Mouse (Mus musculus): ENCODE data around the gene Usp51. TPM values are rescaled to one million over a fixed set of nuclear protein-coding genes. Genes with fewer than 3 reads are reported as not detected.
A peak's percentile ranks its signal among the peaks of the same experiment; 100 is the strongest.
"Not testable (repeated sequence)": the region's sequence is repeated elsewhere in the genome, so short reads cannot be mapped to it uniquely, and the experiment has no call there.

Gene Usp51
- polyA plus RNA-seq, 1 experiment from 2014 or later, result 0.41 TPM

- 20% methylated on average over 9 of the region's 9 CpGs for WGBS
- H3K36me3 ChIP-seq (ENCODE audit: control insufficient read depth, insufficient read depth), result no peaks in the 10 kb centered on the region
- H3K9ac ChIP-seq (ENCODE audit: low read length), result peak overlapping the region; percentile 41; the same call in 1 of the 2 replicates
- ATAC-seq (replicated peaks; ENCODE audit: extremely low read depth, insufficient read depth, low FRiP score), result no peak
- no peaks in the 10 kb centered on the region for H3K4me1 ChIP-seq (ENCODE audit: control insufficient read depth, insufficient read depth, low read length)
- no peaks in the 10 kb centered on the region for H3K9me3 ChIP-seq (replicated peaks; ENCODE audit: control insufficient read depth, low read length)
- peak overlapping the region; percentile 68 for H3K4me3 ChIP-seq (ENCODE audit: low read length)
- H3K27ac ChIP-seq (ENCODE audit: low read length), result no peak overlapping the region
- H3K4me2 ChIP-seq (ENCODE audit: low read depth, low read length), result peak overlapping the region; percentile 77
- H3K27me3 ChIP-seq (ENCODE audit: control insufficient read depth, insufficient read depth, low read length), result peaks cover 2% of the 10 kb centered on the region; the same call in 1 of the 2 replicates
These were observed 1.4 kb downstream of the Usp51 start for GRCm38 (mm10) chrX:153007685-153008047.

DNA sequence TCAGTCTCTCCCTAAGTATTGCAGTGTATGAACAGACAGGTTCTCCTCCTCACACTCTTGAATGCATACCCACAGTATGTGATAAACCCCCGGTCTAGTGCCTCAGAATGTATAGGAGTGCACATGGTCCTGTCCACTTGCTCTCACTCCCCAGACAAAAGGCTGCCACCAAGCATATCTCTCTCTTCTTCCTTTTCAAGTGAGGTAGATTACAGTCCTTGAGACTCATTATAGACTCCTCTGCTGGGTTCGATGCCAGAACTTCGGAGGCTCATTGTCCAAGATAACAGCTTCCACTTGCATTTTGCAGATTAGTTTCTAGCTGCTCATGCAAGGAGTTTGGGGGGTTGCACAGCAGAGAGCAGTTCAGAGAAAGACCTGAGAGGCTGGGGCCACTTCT, 19.0 kb downstream of the Usp51 start:
- H3K4me2 ChIP-seq (ENCODE audit: low read depth, low read length); ATAC-seq (replicated peaks; ENCODE audit: extremely low read depth, insufficient read depth, low FRiP score); H3K36me3 ChIP-seq (ENCODE audit: control insufficient read depth, insufficient read depth); H3K27me3 ChIP-seq (ENCODE audit: control insufficient read depth, insufficient read depth, low read length); H3K9ac ChIP-seq (ENCODE audit: low read length); H3K27ac ChIP-seq (ENCODE audit: low read length); H3K4me1 ChIP-seq (ENCODE audit: control insufficient read depth, insufficient read depth, low read length); H3K9me3 ChIP-seq (replicated peaks; ENCODE audit: control insufficient read depth, low read length); H3K4me3 ChIP-seq (ENCODE audit: low read length): not testable (repeated sequence)
- WGBS, result no CpG with 5 or more reads among the region's 3 CpGs

DNA sequence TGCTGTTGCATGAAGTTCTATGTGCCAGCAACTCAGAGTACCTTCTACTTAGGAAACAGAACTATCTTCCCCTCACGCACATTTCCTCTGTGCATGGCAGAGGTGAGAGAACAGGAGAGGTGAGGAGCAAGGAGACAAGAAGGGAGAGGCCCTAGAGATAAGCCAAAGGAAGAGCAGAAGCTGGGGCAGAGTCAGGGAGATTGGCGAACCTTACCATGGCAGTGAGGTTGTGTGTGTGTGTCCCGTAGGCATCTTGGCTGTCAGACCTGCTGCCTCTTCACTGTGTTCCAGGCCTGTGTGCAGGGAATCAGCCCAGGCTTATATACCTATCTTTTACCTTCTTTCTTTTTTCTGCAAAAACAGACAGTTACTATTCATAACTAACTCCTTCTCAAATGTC, 19.4 kb downstream of the Usp51 start:
- H3K9me3 ChIP-seq (replicated peaks; ENCODE audit: control insufficient read depth, low read length); H3K4me3 ChIP-seq (ENCODE audit: low read length); H3K27me3 ChIP-seq (ENCODE audit: control insufficient read depth, insufficient read depth, low read length); ATAC-seq (replicated peaks; ENCODE audit: extremely low read depth, insufficient read depth, low FRiP score); H3K27ac ChIP-seq (ENCODE audit: low read length); H3K36me3 ChIP-seq (ENCODE audit: control insufficient read depth, insufficient read depth); H3K9ac ChIP-seq (ENCODE audit: low read length); H3K4me2 ChIP-seq (ENCODE audit: low read depth, low read length); H3K4me1 ChIP-seq (ENCODE audit: control insufficient read depth, insufficient read depth, low read length): not testable (repeated sequence)
- 33% methylated on average over 1 of the region's 3 CpGs for whole genome bisulfite sequencing

DNA sequence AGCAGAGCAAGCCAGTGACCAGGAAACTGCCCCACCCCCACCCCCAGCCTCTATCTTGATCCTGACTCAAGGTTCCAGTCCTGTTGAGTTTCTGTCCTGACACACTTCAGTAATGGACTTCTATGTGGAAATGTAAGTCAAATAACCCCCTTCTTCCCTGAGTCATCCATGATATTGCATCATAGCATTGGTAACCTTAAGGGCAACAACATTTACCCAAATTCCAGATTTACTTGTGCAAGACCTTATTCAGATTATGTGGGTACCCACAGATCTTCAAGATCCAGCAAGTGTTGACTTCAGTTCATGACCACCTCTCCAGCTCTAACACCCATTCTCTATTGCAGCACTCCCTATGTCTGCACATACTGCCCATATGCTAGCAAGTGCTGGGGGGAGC, 25.3 kb downstream of the Usp51 start:
- not testable (repeated sequence) for H3K4me3 ChIP-seq (ENCODE audit: low read length); H3K9me3 ChIP-seq (replicated peaks; ENCODE audit: control insufficient read depth, low read length); ATAC-seq (replicated peaks; ENCODE audit: extremely low read depth, insufficient read depth, low FRiP score)

GRCm38 (mm10) chrX:153037087-153037971, 31.1 kb downstream of the Usp51 start, which contains the start of gene Mageh1:
TSS of gene Mageh1 (minus strand) at chrX:153037575.
- peak within 1 kb of the TSS; percentile 78 for H3K27ac ChIP-seq (ENCODE audit: low read length)
- peak within 1 kb of the TSS; percentile 76 for H3K9ac ChIP-seq (ENCODE audit: low read length)
- H3K4me1 ChIP-seq (ENCODE audit: control insufficient read depth, insufficient read depth, low read length), result no peaks in the 10 kb centered on the region; the same call in 1 of the 2 replicates
- H3K36me3 ChIP-seq (ENCODE audit: control insufficient read depth, insufficient read depth), result no peaks in the 10 kb centered on the region
- ATAC-seq (replicated peaks; ENCODE audit: extremely low read depth, insufficient read depth, low FRiP score), result peak; percentile 91
- WGBS, result 15% methylated on average over 49 of the region's 49 CpGs
- no peaks in the 10 kb centered on the region for H3K27me3 ChIP-seq (ENCODE audit: control insufficient read depth, insufficient read depth, low read length)
- H3K9me3 ChIP-seq (replicated peaks; ENCODE audit: control insufficient read depth, low read length), result no peaks in the 10 kb centered on the region
- peak within 1 kb of the TSS; percentile 65 for H3K4me3 ChIP-seq (ENCODE audit: low read length)
- peak within 1 kb of the TSS; percentile 76 for H3K4me2 ChIP-seq (ENCODE audit: low read depth, low read length)

More for the DNA sequence above, 25.3 kb downstream of the Usp51 start:
- H3K4me2 ChIP-seq (ENCODE audit: low read depth, low read length); H3K36me3 ChIP-seq (ENCODE audit: control insufficient read depth, insufficient read depth); H3K4me1 ChIP-seq (ENCODE audit: control insufficient read depth, insufficient read depth, low read length); H3K27me3 ChIP-seq (ENCODE audit: control insufficient read depth, insufficient read depth, low read length); H3K9ac ChIP-seq (ENCODE audit: low read length); H3K27ac ChIP-seq (ENCODE audit: low read length): not testable (repeated sequence)

GRCm38 (mm10) chrX:153037972-153038744, 31.9 kb downstream of the Usp51 start:
- 29% methylated on average over 7 of the region's 22 CpGs for WGBS
- not testable (repeated sequence) for H3K27ac ChIP-seq (ENCODE audit: low read length); H3K36me3 ChIP-seq (ENCODE audit: control insufficient read depth, insufficient read depth); H3K9me3 ChIP-seq (replicated peaks; ENCODE audit: control insufficient read depth, low read length); H3K9ac ChIP-seq (ENCODE audit: low read length); H3K4me1 ChIP-seq (ENCODE audit: control insufficient read depth, insufficient read depth, low read length); H3K27me3 ChIP-seq (ENCODE audit: control insufficient read depth, insufficient read depth, low read length)
- H3K4me2 ChIP-seq (ENCODE audit: low read depth, low read length), result peak overlapping the region; percentile 76
- peak; percentile 25; the same call in 1 of the 2 replicates for ATAC-seq (replicated peaks; ENCODE audit: extremely low read depth, insufficient read depth, low FRiP score)
- peak overlapping the region; percentile 65 for H3K4me3 ChIP-seq (ENCODE audit: low read length)

Other genes with a start within 250 kb of the Usp51 start
- 3.4 and 4.0 TPM in 2 replicates for gene Shroom2, start 237.0 kb upstream of the Usp51 start, polyA plus RNA-seq (2015; fragmentation: Nextera tagmentation; extraction: Ambion mirVana)
- gene Gpr143, start 224.5 kb upstream of the Usp51 start, polyA plus RNA-seq (2015; fragmentation: Nextera tagmentation; extraction: Ambion mirVana), result 0.20 and 0.27 TPM in 2 replicates
- 26.0 and 26.5 TPM in 2 replicates for gene Mageh1, start 31.1 kb downstream of the Usp51 start, polyA plus RNA-seq (2015; fragmentation: Nextera tagmentation; extraction: Ambion mirVana)
- not detected in 2 replicates for gene Foxr2, start 112.3 kb downstream of the Usp51 start, polyA plus RNA-seq (2015; fragmentation: Nextera tagmentation; extraction: Ambion mirVana)
- 1.1 TPM in 2 replicates for gene Rragb, start 133.5 kb downstream of the Usp51 start, polyA plus RNA-seq (2015; fragmentation: Nextera tagmentation; extraction: Ambion mirVana)
- gene Klf8, start 231.0 kb downstream of the Usp51 start, polyA plus RNA-seq (2015; fragmentation: Nextera tagmentation; extraction: Ambion mirVana), result 0.66 and 1.7 TPM in 2 replicates

All from heart, embryonic 16.5 days (tissue).